Mouse (Mus musculus) heart, postnatal 0 days (tissue): ENCODE data around the gene 0610012G03Rik.

ENCODE experiments used
- CTCF ChIP-seq: IDR thresholded peaks from 2 replicates; pipeline ENCODE4 v1.5.1; 2016; ENCODE audit warnings: antibody characterized with exemption, control low read depth, low read depth
- EP300 ChIP-seq: IDR thresholded peaks from 2 replicates; pipeline ENCODE4 v1.6.1; 2016; ENCODE audit warnings: antibody characterized with exemption, low read depth

GRCm38 (mm10) chr16:31980946-31981345, 32.7 kb upstream of the 0610012G03Rik start:
- TF ChIP-seq CTCF (no peak), EP300 (no peak)
